Comparison of ENCODE assay signal across 21 mouse cellular contexts in genomic region chr6:6100892-6101480, GRCm38 (mm10).
DNase-seq lines count a peak whose midpoint lies in the region; ATAC-seq lines count a peak whose summit lies in the region.
"Had no signal": no experiment of that assay in that cellular context is flagged by ENCODE, and none has a peak within 500 bp of the region (broad histone marks: within the 10 kb centered on the region; RNA-seq: fewer than 3 reads in every experiment).

No protein-coding gene starts in this region.

- peaks cover 4% of the 10 kb centered on the region; the same call in 1 of the 2 replicates for H3K36me3 ChIP-seq in intestine, embryonic 14.5 days (ENCODE audit: control insufficient read depth, insufficient read depth, low read length)
- H3K36me3 ChIP-seq in limb, embryonic 13.5 days, result peaks cover 14% of the 10 kb centered on the region; the same call in 1 of the 2 replicates
- peaks cover 30% of the 10 kb centered on the region for H3K36me3 ChIP-seq in midbrain, embryonic 10.5 days
- no peaks in the 10 kb centered on the region for H3K36me3 ChIP-seq in forebrain, embryonic 14.5 days (ENCODE audit: control insufficient read depth, insufficient read depth, low read length)
- H3K36me3 ChIP-seq: embryonic facial prominence, embryonic 12.5 days; forebrain, embryonic 12.5 days; liver, embryonic 15.5 days had no signal

- H3K9ac ChIP-seq in intestine, embryonic 14.5 days (ENCODE audit: low read length), result no peak overlapping the region
- H3K9ac ChIP-seq in limb, embryonic 13.5 days, result no peak overlapping the region
- no peak overlapping the region for H3K9ac ChIP-seq in forebrain, embryonic 14.5 days (ENCODE audit: low read length)
- H3K9ac ChIP-seq: embryonic facial prominence, embryonic 12.5 days; forebrain, embryonic 12.5 days; heart, embryonic 15.5 days; hindbrain, embryonic 14.5 days; liver, embryonic 15.5 days; midbrain, embryonic 12.5 days had no signal

- H3K4me1 ChIP-seq in intestine, embryonic 14.5 days (replicated peaks; ENCODE audit: control insufficient read depth, insufficient read depth, low read length), result no peaks in the 10 kb centered on the region; the same call in 1 of the 2 replicates
- H3K4me1 ChIP-seq in limb, embryonic 13.5 days, result peaks cover 44% of the 10 kb centered on the region
- peaks cover 16% of the 10 kb centered on the region for H3K4me1 ChIP-seq in midbrain, embryonic 10.5 days
- no peaks in the 10 kb centered on the region for H3K4me1 ChIP-seq in forebrain, embryonic 14.5 days (ENCODE audit: control insufficient read depth, insufficient read depth, low read length)
- H3K4me1 ChIP-seq: heart, embryonic 15.5 days; liver, embryonic 15.5 days had no signal

- 69% methylated on average over 9 of the region's 9 CpGs for WGBS in intestine, embryonic 14.5 days
- WGBS in limb, embryonic 13.5 days, result 32% methylated on average over 9 of the region's 9 CpGs
- WGBS in midbrain, embryonic 10.5 days, result 88% methylated on average over 9 of the region's 9 CpGs
- 90% methylated on average over 9 of the region's 9 CpGs for WGBS in forebrain, embryonic 14.5 days

- 0 out of 2 replicates have a peak, but pooled peaks have one; percentile 19 for ATAC-seq in intestine, embryonic 14.5 days (replicated peaks; ENCODE audit: low FRiP score, low TSS enrichment, low read depth)
- peak; percentile 87 for ATAC-seq in limb, embryonic 13.5 days (ENCODE audit: low FRiP score, low read depth)
- no peak for ATAC-seq in forebrain, embryonic 14.5 days
- ATAC-seq: activated CD4-positive, CD25-positive, alpha-beta regulatory T cell, adult 4 months had no signal

- no peak overlapping the region for H3K4me2 ChIP-seq in intestine, embryonic 14.5 days (ENCODE audit: low read length)
- H3K4me2 ChIP-seq in limb, embryonic 13.5 days (replicated peaks), result no peak overlapping the region
- H3K4me2 ChIP-seq in forebrain, embryonic 14.5 days (ENCODE audit: low read length), result no peak overlapping the region
- H3K4me2 ChIP-seq: embryonic facial prominence, embryonic 12.5 days; forebrain, embryonic 12.5 days; heart, embryonic 15.5 days; hindbrain, embryonic 14.5 days; liver, embryonic 15.5 days; midbrain, embryonic 12.5 days had no signal

- H3K27ac ChIP-seq in intestine, embryonic 14.5 days (ENCODE audit: low read depth), result no peak overlapping the region
- 0 out of 2 replicates have a peak overlapping the region, but pooled peaks have one; percentile 44 for H3K27ac ChIP-seq in limb, embryonic 13.5 days
- no peak overlapping the region for H3K27ac ChIP-seq in midbrain, embryonic 10.5 days (replicated peaks)
- no peak overlapping the region for H3K27ac ChIP-seq in forebrain, embryonic 14.5 days (ENCODE audit: low read depth, low read length)
- H3K27ac ChIP-seq: embryonic facial prominence, embryonic 12.5 days; forebrain, embryonic 12.5 days; heart, embryonic 15.5 days; hindbrain, embryonic 14.5 days; left cerebral cortex, adult 2 months; liver, embryonic 15.5 days; midbrain, embryonic 12.5 days had no signal

- H3K4me3 ChIP-seq in intestine, embryonic 14.5 days (ENCODE audit: low read depth, low read length), result no peak overlapping the region
- H3K4me3 ChIP-seq in limb, embryonic 13.5 days, result no peak overlapping the region
- no peak overlapping the region for H3K4me3 ChIP-seq in midbrain, embryonic 10.5 days
- no peak overlapping the region for H3K4me3 ChIP-seq in forebrain, embryonic 14.5 days (ENCODE audit: low read depth, low read length)
- H3K4me3 ChIP-seq: embryonic facial prominence, embryonic 12.5 days; forebrain, embryonic 12.5 days; heart, embryonic 15.5 days; left cerebral cortex, adult 2 months; liver, embryonic 15.5 days; midbrain, embryonic 12.5 days had no signal

- H3K27me3 ChIP-seq in intestine, embryonic 14.5 days (replicated peaks; ENCODE audit: control insufficient read depth, insufficient read depth, low read length), result no peaks in the 10 kb centered on the region
- H3K27me3 ChIP-seq in limb, embryonic 13.5 days, result peaks cover 3% of the 10 kb centered on the region; the same call in 1 of the 2 replicates
- no peaks in the 10 kb centered on the region for H3K27me3 ChIP-seq in midbrain, embryonic 10.5 days (ENCODE audit: low read depth, poor library complexity, severe bottlenecking)
- H3K27me3 ChIP-seq in forebrain, embryonic 14.5 days (replicated peaks; ENCODE audit: control insufficient read depth, insufficient read depth, low read length), result no peaks in the 10 kb centered on the region
- H3K27me3 ChIP-seq: embryonic facial prominence, embryonic 12.5 days; forebrain, embryonic 12.5 days; heart, embryonic 15.5 days; liver, embryonic 15.5 days had no signal

- DNase-seq in forelimb bud, embryonic 11.5 days (ENCODE audit: low read depth, low spot score), result peak; percentile 60
- no peak for DNase-seq in intestine, embryonic 14.5 days (ENCODE audit: low spot score)
- DNase-seq in lung, postnatal 14 days, result peak; percentile 41
- DNase-seq in adipocyte (ENCODE audit: low spot score), result no peak
- no peak for DNase-seq in midbrain, embryonic 10.5 days (ENCODE audit: low spot score)
- DNase-seq in forebrain, embryonic 14.5 days (ENCODE audit: low spot score), result no peak
- DNase-seq: adrenal gland, postnatal 10 days; cerebellum, adult 18-20 months; cerebellum, postnatal 14 days; heart, postnatal 36 days; kidney, adult 11 months; liver had no signal

- H3K9me3 ChIP-seq in intestine, embryonic 14.5 days (ENCODE audit: control insufficient read depth, low read length), result no peaks in the 10 kb centered on the region
- H3K9me3 ChIP-seq in limb, embryonic 13.5 days, result no peaks in the 10 kb centered on the region
- H3K9me3 ChIP-seq in midbrain, embryonic 10.5 days (replicated peaks), result no peaks in the 10 kb centered on the region
- H3K9me3 ChIP-seq in forebrain, embryonic 14.5 days (replicated peaks; ENCODE audit: control insufficient read depth, low read length), result no peaks in the 10 kb centered on the region
- H3K9me3 ChIP-seq: embryonic facial prominence, embryonic 12.5 days; forebrain, embryonic 12.5 days; heart, embryonic 15.5 days; liver, embryonic 15.5 days; midbrain, embryonic 12.5 days had no signal

Comparison
In these comparisons a context has a peak if more than half of its experiments do, and no peak if none do; other contexts are left out.
1. DNase-seq: peak in forelimb bud, embryonic 11.5 days (single experiment) and lung, postnatal 14 days (single experiment); none in intestine, embryonic 14.5 days (single experiment), adipocyte (single experiment), midbrain, embryonic 10.5 days (single experiment) and forebrain, embryonic 14.5 days (single experiment).